Mouse (Mus musculus) MEL (cell line): ENCODE data around the gene Mme.

ENCODE experiments used
- BHLHE40 ChIP-seq: IDR thresholded peaks from 2 replicates; pipeline ENCODE4 v1.6.1; 2012; ENCODE audit warnings: low read depth, mild to moderate bottlenecking, inconsistent platforms, low read length, improper control_type of control experiment, borderline replicate concordance
- CTCF ChIP-seq, 3 experiments: IDR thresholded peaks in 2 of 3; conservative IDR thresholded peaks in 1 of 3; 2 replicates each; pipeline ENCODE4 v1.5.1; 2011 to 2012; ENCODE audit warnings: low read length in 3 of 3, low read depth in 2 of 3, mild to moderate bottlenecking in 2 of 3, improper control_type of control experiment in 1 of 3, inconsistent platforms in 1 of 3, mixed read lengths in 1 of 3, moderate library complexity in 1 of 3; ENCODE audit not compliant: control insufficient read depth in 1 of 3, insufficient read depth in 1 of 3, poor library complexity in 1 of 3, severe bottlenecking in 1 of 3
- EP300 ChIP-seq, 2 experiments: IDR thresholded peaks; 2 replicates each; pipeline ENCODE4 v1.6.1; 2011; ENCODE audit warnings: improper control_type of control experiment in 2 of 2, low read length in 2 of 2, low read depth in 1 of 2, mild to moderate bottlenecking in 1 of 2
- GATA1 ChIP-seq: IDR thresholded peaks from 2 replicates; pipeline ENCODE4 v1.6.1; 2011; ENCODE audit warnings: low read depth, low read length, improper control_type of control experiment
- HCFC1 ChIP-seq: IDR thresholded peaks from 2 replicates; pipeline ENCODE4 v1.6.1; 2012; ENCODE audit warnings: low read depth, mild to moderate bottlenecking, inconsistent platforms, low read length, improper control_type of control experiment, moderate library complexity
- MAX ChIP-seq: IDR thresholded peaks from 2 replicates; pipeline ENCODE4 v1.6.1; 2011; ENCODE audit warnings: low read length, improper control_type of control experiment
- MAZ ChIP-seq: IDR thresholded peaks from 2 replicates; pipeline ENCODE4 v1.6.1; 2012; ENCODE audit warnings: low read depth, mild to moderate bottlenecking, inconsistent platforms, low read length, improper control_type of control experiment
- MYB ChIP-seq: IDR thresholded peaks from 2 replicates; pipeline ENCODE4 v1.6.1; 2011; ENCODE audit warnings: mild to moderate bottlenecking, low read depth, low read length, improper control_type of control experiment
- SMC3 ChIP-seq: IDR thresholded peaks from 2 replicates; pipeline ENCODE4 v1.6.1; 2011; ENCODE audit warnings: low read depth, low read length, improper control_type of control experiment
- USF1 ChIP-seq: IDR thresholded peaks from 2 replicates; pipeline ENCODE4 v1.6.1; 2014; ENCODE audit warnings: low read depth, mild to moderate bottlenecking, inconsistent platforms, low read length, improper control_type of control experiment, moderate library complexity
- ZC3H11A ChIP-seq: IDR thresholded peaks from 2 replicates; pipeline ENCODE4 v1.6.1; 2012; ENCODE audit warnings: low read depth, mild to moderate bottlenecking, inconsistent platforms, low read length, improper control_type of control experiment
- ZKSCAN1 ChIP-seq: IDR thresholded peaks from 2 replicates; pipeline ENCODE4 v1.6.1; 2012; ENCODE audit warnings: low read depth, mild to moderate bottlenecking, inconsistent platforms, low read length, improper control_type of control experiment, moderate library complexity

DNA sequence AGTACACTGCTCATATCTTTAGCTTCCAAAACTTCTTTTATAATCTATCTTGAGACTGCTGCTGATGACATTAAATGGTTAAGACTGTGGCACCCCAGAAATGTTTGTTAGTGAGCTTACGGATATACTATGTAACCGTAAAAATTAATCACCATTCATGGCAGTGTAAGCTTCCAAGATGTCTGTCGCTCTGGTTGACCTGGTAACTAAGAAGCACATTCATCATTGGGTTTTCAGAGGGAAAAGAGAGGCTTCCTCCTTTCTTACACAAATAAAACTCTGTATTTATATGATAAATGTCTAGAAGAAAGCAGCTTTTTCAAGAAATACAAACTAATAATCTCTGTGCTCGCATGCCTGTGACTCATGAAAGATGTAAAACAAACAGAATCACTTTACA is 156.8 kb downstream of the Mme start:
- TF ChIP-seq MAX, result no peak
- TF ChIP-seq GATA1, result no peak
- no peak for TF ChIP-seq MYB
- no peak for TF ChIP-seq CTCF (IDR thresholded peaks at IDR 0.05 in 2 of 3, conservative IDR thresholded peaks at IDR 0.05 in 1 of 3; ENCODE audit: control insufficient read depth in 1 of 3, insufficient read depth in 1 of 3, low read depth in 2 of 3, low read length in 3 of 3, poor library complexity in 1 of 3, severe bottlenecking in 1 of 3)
- TF ChIP-seq BHLHE40, result no peak
- no peak for TF ChIP-seq EP300 (IDR thresholded peaks at IDR 0.05; ENCODE audit: low read depth in 1 of 2, low read length in 2 of 2)
- TF ChIP-seq HCFC1, result no peak
- TF ChIP-seq USF1, result no peak
- no peak for TF ChIP-seq MAZ
- no peak for TF ChIP-seq SMC3
- TF ChIP-seq ZKSCAN1, result no peak
- no peak for TF ChIP-seq ZC3H11A
